Mouse (Mus musculus) kidney, postnatal 0 days (tissue): ENCODE measurements around the gene Pnma3. TPM values are rescaled to one million over a fixed set of nuclear protein-coding genes. Genes with fewer than 3 reads are reported as not detected.

Experiments used
- ATAC-seq: fragments of 200-750 bp; cut with Nextera tagmentation; replicated peaks from 2 replicates; pipeline ENCODE4 v1.8.0; 2017; ENCODE audit warnings: low read depth, moderate number of reproducible peaks, moderate TSS enrichment, moderate library complexity; ENCODE audit not compliant: low FRiP score
- DNase-seq: peaks from one replicate; pipeline ENCODE4 v3.0.0-alpha.2; 2016; ENCODE audit warnings: low spot score
- H3K27ac ChIP-seq: fragments of 300-500 bp; sonication (generic); 2 replicates; pipeline ENCODE4 v1.5.1; 2014; ENCODE audit warnings: mild to moderate bottlenecking
- H3K27me3 ChIP-seq: fragments of 300-500 bp; sonication (generic); 2 replicates; pipeline ENCODE4 v1.6.1; 2014; ENCODE audit warnings: low read length, mixed read lengths; ENCODE audit not compliant: insufficient read depth
- H3K36me3 ChIP-seq: fragments of 300-500 bp; sonication (generic); 2 replicates; pipeline ENCODE4 v1.6.1; 2014; ENCODE audit warnings: low read length, mixed read lengths; ENCODE audit not compliant: insufficient read depth
- H3K4me1 ChIP-seq: fragments of 300-500 bp; sonication (generic); replicated peaks from 2 replicates; pipeline ENCODE4 v1.6.1; 2014; ENCODE audit warnings: antibody characterized with exemption, low read length, mixed read lengths; ENCODE audit not compliant: insufficient read depth
- H3K4me2 ChIP-seq: fragments of 300-500 bp; sonication (generic); 2 replicates; pipeline ENCODE4 v1.6.1; 2014; ENCODE audit warnings: mild to moderate bottlenecking, low read length, moderate library complexity, mixed read lengths
- H3K4me3 ChIP-seq: fragments of 300-500 bp; sonication (generic); replicated peaks from 2 replicates; pipeline ENCODE4 v1.5.1; 2014; ENCODE audit warnings: low read depth, low read length
- H3K9ac ChIP-seq: fragments of 300-500 bp; sonication (generic); 2 replicates; pipeline ENCODE4 v1.6.1; 2014; ENCODE audit warnings: low read depth, low read length
- H3K9me3 ChIP-seq: fragments of 300-500 bp; sonication (generic); replicated peaks from 2 replicates; pipeline ENCODE4 v1.6.1; 2016; ENCODE audit warnings: low read length, inconsistent platforms, mixed read lengths
- CTCF ChIP-seq: IDR thresholded peaks from 2 replicates; pipeline ENCODE4 v1.5.1; 2016; ENCODE audit warnings: antibody characterized with exemption, low read depth, mild to moderate bottlenecking, moderate library complexity
- WGBS: fragments of 180-500 bp; shearing (Covaris S2); extraction: QIAGEN DNeasy Blood & Tissue Kit; methylation state at CpG from one replicate; pipeline ENCODE4 v1.1.7; 2014; 5-methylcytosine and 5-hydroxymethylcytosine counted together
- polyA plus RNA-seq: library from polyadenylated mRNA; unstranded; fragments of >200 nt; fragmentation: Nextera tagmentation; extraction: Ambion mirVana; gene quantifications from 2 replicates; pipeline ENCODE4 v1.2.1, GENCODE M21; 2015

Gene Pnma3
- 0.04 and 0.06 TPM in 2 replicates for polyA plus RNA-seq

GRCm38 (mm10) chrX:73064415-73064793, at the start of gene Pnma3:
Gene Pnma3 (plus strand): TSS chrX:73064787.
- TF ChIP-seq CTCF: no peak
- no peaks in the 10 kb centered on the region for H3K9me3 ChIP-seq
- H3K27me3 ChIP-seq: no peaks in the 10 kb centered on the region
- DNase-seq (no peak), ATAC-seq (no peak)
- H3K4me1 ChIP-seq: no peaks in the 10 kb centered on the region
- H3K27ac ChIP-seq: no peak within 1 kb of the TSS
- WGBS: 34% methylated on average over 7 of the region's 7 CpGs
- H3K9ac ChIP-seq: no peak within 1 kb of the TSS
- peak within 1 kb of the TSS; percentile 35 for H3K4me2 ChIP-seq
- H3K36me3 ChIP-seq: no peaks in the 10 kb centered on the region
- H3K4me3 ChIP-seq: no peak within 1 kb of the TSS

GRCm38 (mm10) chrX:73037003-73037402, 27.6 kb upstream of the Pnma3 start, which contains the start of gene Pnma5:
Gene Pnma5 (minus strand): TSS chrX:73037103.
- no peak for TF ChIP-seq CTCF
- no peak for ATAC-seq
- Histone ChIP-seq H3K4me2 (no peak within 1 kb of the TSS), H3K9ac (no peak within 1 kb of the TSS), H3K4me1 (no peaks in the 10 kb centered on the region), H3K9me3 (no peaks in the 10 kb centered on the region), H3K27ac (no peak within 1 kb of the TSS), H3K27me3 (no peaks in the 10 kb centered on the region), H3K36me3 (no peaks in the 10 kb centered on the region), H3K4me3 (no peak within 1 kb of the TSS)
- DNase-seq: no peak
- 93% methylated on average over 1 of the region's 1 CpGs for WGBS

- no peak overlapping the region for H3K27ac ChIP-seq
- DNase-seq (no peak), ATAC-seq (no peak)
- H3K9ac ChIP-seq: no peak overlapping the region
- H3K4me2 ChIP-seq: no peak overlapping the region
- H3K27me3 ChIP-seq: no peaks in the 10 kb centered on the region
- no peak overlapping the region for H3K4me3 ChIP-seq
- TF ChIP-seq CTCF: no peak
- no peaks in the 10 kb centered on the region for H3K9me3 ChIP-seq
- WGBS: 80% methylated on average over 8 of the region's 8 CpGs
- H3K36me3 ChIP-seq: no peaks in the 10 kb centered on the region
- H3K4me1 ChIP-seq: no peaks in the 10 kb centered on the region
Observed at GRCm38 (mm10) chrX:73038831-73039230, 25.8 kb upstream of the Pnma3 start.

GRCm38 (mm10) chrX:73039666-73040065, 24.9 kb upstream of the Pnma3 start:
- Histone ChIP-seq H3K4me3 (no peak overlapping the region), H3K4me1 (no peaks in the 10 kb centered on the region), H3K27ac (no peak overlapping the region), H3K36me3 (no peaks in the 10 kb centered on the region), H3K9me3 (no peaks in the 10 kb centered on the region), H3K27me3 (no peaks in the 10 kb centered on the region), H3K9ac (no peak overlapping the region), H3K4me2 (no peak overlapping the region)
- ATAC-seq (no peak), DNase-seq (no peak)
- TF ChIP-seq CTCF: no peak
- WGBS: 78% methylated on average over 12 of the region's 12 CpGs

GRCm38 (mm10) chrX:73053860-73054563, 10.6 kb upstream of the Pnma3 start:
- TF ChIP-seq CTCF: peak; percentile 93
- Histone ChIP-seq H3K9ac (no peak overlapping the region), H3K36me3 (no peaks in the 10 kb centered on the region), H3K4me1 (no peaks in the 10 kb centered on the region), H3K27me3 (no peaks in the 10 kb centered on the region), H3K4me3 (no peak overlapping the region), H3K27ac (no peak overlapping the region), H3K9me3 (no peaks in the 10 kb centered on the region), H3K4me2 (no peak overlapping the region)
- ATAC-seq (peak; percentile 95), DNase-seq (peak; percentile 90)
- 19% methylated on average over 14 of the region's 14 CpGs for WGBS

GRCm38 (mm10) chrX:73061528-73061927, 3.1 kb upstream of the Pnma3 start:
- 89% methylated on average over 1 of the region's 1 CpGs for WGBS
- no peak for DNase-seq
- H3K9ac ChIP-seq: no peak overlapping the region
- H3K9me3 ChIP-seq: no peaks in the 10 kb centered on the region
- H3K27ac ChIP-seq: no peak overlapping the region
- TF ChIP-seq CTCF: no peak
- no peak for ATAC-seq
- no peak overlapping the region for H3K4me3 ChIP-seq
- H3K27me3 ChIP-seq: no peaks in the 10 kb centered on the region
- no peaks in the 10 kb centered on the region for H3K4me1 ChIP-seq
- no peak overlapping the region for H3K4me2 ChIP-seq
- no peaks in the 10 kb centered on the region for H3K36me3 ChIP-seq
